Mouse (Mus musculus) heart, adult 2 months (tissue): Measurements from ENCODE around the gene Fars2.

Experiments used
- CTCF ChIP-seq: fragments of 200-600 bp; IDR thresholded peaks from 2 replicates; pipeline ENCODE4 v1.8.1; 2022; ENCODE audit warnings: antibody characterized with exemption, mild to moderate bottlenecking, moderate library complexity
- POLR2A ChIP-seq: fragments of 200-500 bp; IDR thresholded peaks from 2 replicates; pipeline ENCODE4 v1.6.1; 2011; ENCODE audit warnings: mild to moderate bottlenecking, low read depth, low read length, control low read depth; ENCODE audit not compliant: insufficient read depth

GRCm38 (mm10) chr13:36500370-36500905, 383.2 kb downstream of the Fars2 start:
- no peak for TF ChIP-seq POLR2A
- no peak for TF ChIP-seq CTCF
